In genomic region chr15:86137638-86138037, GRCm38 (mm10) we compare ENCODE assay signal across 10 mouse cellular contexts. TPM values are rescaled to one million over a fixed set of nuclear protein-coding genes. Genes with fewer than 3 reads are reported as not detected.
DNase-seq lines count a peak whose midpoint lies in the region; ATAC-seq and TF ChIP-seq lines count a peak whose summit lies in the region.
"Had no signal": no experiment of that assay in that cellular context is flagged by ENCODE, and none has a peak within 500 bp of the region (broad histone marks: within the 10 kb centered on the region; RNA-seq: fewer than 3 reads in every experiment).

No protein-coding gene starts in this region.

- 50% methylated on average over 4 of the region's 4 CpGs for WGBS in small intestine, adult 2 months

- peaks cover 44% of the 10 kb centered on the region for H3K36me3 ChIP-seq in small intestine, adult 2 months (ENCODE audit: control insufficient read depth, insufficient read depth, low read length)

- peak; percentile 62; the same call in 1 of the 2 replicates for TF ChIP-seq CTCF in small intestine, adult 2 months (IDR thresholded peaks at IDR 0.05; ENCODE audit: extremely low read depth, insufficient read length, insufficient replicate concordance, low read depth, low read length)

- intact Hi-C loops in heart, postnatal 36 days (cut with DNase I) = no loop called here

- no peak for ATAC-seq in cerebellum, adult (ENCODE audit: insufficient number of reproducible peaks, low FRiP score, low TSS enrichment)

- no peak for TF ChIP-seq POLR2A in small intestine, adult 2 months (IDR thresholded peaks at IDR 0.05; ENCODE audit: low read depth, low read length)

- peak; percentile 48 to 68 for DNase-seq in heart, postnatal 36 days
- no peak for DNase-seq in heart, adult 8-10 months (ENCODE audit: low spot score)
- peak; percentile 47 for DNase-seq in CD4-positive helper T cell, adult 2 months (ENCODE audit: low read depth, low spot score)
- DNase-seq in T-cell, adult 2 months (ENCODE audit: low spot score) = peak; percentile 53
- DNase-seq in kidney, postnatal 36 days = peak; percentile 41 to 83
- DNase-seq in frontal cortex, postnatal 14 days (ENCODE audit: low spot score in 2 of 2) = no peak

- no peaks in the 10 kb centered on the region for H3K4me1 ChIP-seq in small intestine, adult 2 months (ENCODE audit: control insufficient read depth, insufficient read depth, insufficient read length, low read length)
- H3K4me1 ChIP-seq: embryonic facial prominence, embryonic 12.5 days; limb, embryonic 12.5 days had no signal

- no peak overlapping the region for H3K4me3 ChIP-seq in small intestine, adult 2 months (ENCODE audit: low read depth, low read length)
- H3K4me3 ChIP-seq: embryonic facial prominence, embryonic 12.5 days; limb, embryonic 12.5 days had no signal

- H3K27me3 ChIP-seq in small intestine, adult 2 months (ENCODE audit: control insufficient read depth, insufficient read depth, low read length) = no peaks in the 10 kb centered on the region
- H3K27me3 ChIP-seq: embryonic facial prominence, embryonic 12.5 days; limb, embryonic 12.5 days had no signal

- no peak overlapping the region for H3K27ac ChIP-seq in small intestine, adult 2 months (ENCODE audit: insufficient read depth, low read depth, low read length)
- H3K27ac ChIP-seq: embryonic facial prominence, embryonic 12.5 days; limb, embryonic 12.5 days had no signal

RNA-seq across cellular contexts. Expression of gene Cerk, which starts 48.3 kb away (rescaled TPM):
- total RNA-seq in heart, postnatal 36 days (2021) = 10 to 100 TPM; 28.0 to 28.1 TPM
- total RNA-seq in heart, adult 8-10 months (2022) = 10 to 100 TPM; 25.5 to 32.9 (median 29.4) TPM
- polyA plus RNA-seq in small intestine, adult 2 months (2012; rRNA removed) = 14.4 and 47.8 TPM in 2 replicates

Comparison
In these comparisons a context has a peak if more than half of its experiments do, and no peak if none do; other contexts are left out.
1. DNase-seq: peak in heart, postnatal 36 days (2 of 2), CD4-positive helper T cell, adult 2 months (single experiment), T-cell, adult 2 months (single experiment) and kidney, postnatal 36 days (2 of 2); none in heart, adult 8-10 months (single experiment) and frontal cortex, postnatal 14 days (0 of 2).